Comparison of ENCODE assay signal across 8 mouse cellular contexts in genomic region chr1:189579358-189579757, GRCm38 (mm10).
DNase-seq lines count a peak whose midpoint lies in the region; ATAC-seq lines count a peak whose summit lies in the region.

No protein-coding gene starts in this region.

- ATAC-seq in hematopoietic stem cell, adult 5-6 weeks (replicated peaks in 1 of 2; ENCODE audit: insufficient read depth in 1 of 2, low FRiP score in 2 of 2, low TSS enrichment in 1 of 2, low read depth in 1 of 2, poor library complexity in 2 of 2, severe bottlenecking in 2 of 2), result peak; percentile 53 to 56; a peak in 2 of 4 replicates
- ATAC-seq in activated CD4-positive, CD25-positive, alpha-beta regulatory T cell, adult 4 months, result no peak

- peak; percentile 20 to 37 for DNase-seq in left cerebral cortex, adult 18-20 months (ENCODE audit: low spot score in 2 of 2)
- no peak for DNase-seq in left cerebral cortex, adult 11 months (ENCODE audit: low spot score)
- peak; percentile 82 for DNase-seq in NIH3T3 (ENCODE audit: low read depth)
- DNase-seq in cerebellum, postnatal 25 days, result peak; percentile 8 to 33
- DNase-seq in left cerebral cortex, postnatal 25 days (ENCODE audit: low spot score in 2 of 2), result peak; percentile 38 to 42
- peak; percentile 76 for DNase-seq in retina, embryonic 14.5 days (ENCODE audit: low spot score)

- intact Hi-C loops in left cerebral cortex, postnatal 25 days (cut with DNase I), result no loop called here
